8 mouse cellular contexts compared by ENCODE assay signal in the genomic region with DNA sequence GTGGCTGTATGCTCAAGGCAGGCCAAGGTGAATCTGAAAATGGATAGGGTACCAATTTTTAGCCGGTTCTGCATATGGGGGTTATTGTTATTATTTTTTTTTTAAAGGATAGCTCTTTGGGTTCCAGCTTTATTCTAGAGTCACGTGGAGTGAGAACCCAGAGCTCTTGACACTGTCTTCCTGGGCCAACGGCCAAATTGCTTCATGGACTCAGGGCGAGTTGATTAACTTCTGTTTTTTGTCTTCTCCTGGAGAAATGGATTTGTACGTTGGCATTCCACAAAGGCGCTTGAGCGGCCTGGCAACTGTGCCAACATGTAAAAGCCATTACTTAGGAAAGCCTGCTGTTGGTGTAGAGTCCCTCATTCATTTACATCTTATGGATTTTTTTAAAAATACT.
DNase-seq lines count a peak whose midpoint lies in the region; ATAC-seq and TF ChIP-seq lines count a peak whose summit lies in the region.

No protein-coding gene starts in this region.

- H3K4me3 ChIP-seq in heart, embryonic 13.5 days = no peak overlapping the region
- no peak overlapping the region for H3K4me3 ChIP-seq in heart, embryonic 10.5 days
- no peak overlapping the region for H3K4me3 ChIP-seq in MEL (ENCODE audit: control insufficient read depth in 1 of 2, insufficient read depth in 1 of 2, low read depth in 2 of 2, low read length in 2 of 2)
- H3K4me3 ChIP-seq in embryonic facial prominence, embryonic 14.5 days (ENCODE audit: low read depth, low read length) = no peak overlapping the region
- no peak overlapping the region for H3K4me3 ChIP-seq in lung, postnatal 0 days (ENCODE audit: low read depth, low read length)

- no peak for TF ChIP-seq RAD21 in MEL (IDR thresholded peaks at IDR 0.05; ENCODE audit: low read depth, low read length)

- H3K4me2 ChIP-seq in heart, embryonic 13.5 days = no peak overlapping the region
- peak overlapping the region; percentile 91 for H3K4me2 ChIP-seq in embryonic facial prominence, embryonic 14.5 days (ENCODE audit: low read depth, low read length)
- H3K4me2 ChIP-seq in lung, postnatal 0 days (replicated peaks; ENCODE audit: low read depth, low read length) = peak overlapping the region; percentile 94; the same call in 1 of the 2 replicates

- no peak for DNase-seq in heart, embryonic 10.5 days (ENCODE audit: low spot score)
- peak; percentile 66 for DNase-seq in MEL (ENCODE audit: low read depth, low spot score)
- no peak for DNase-seq in embryonic facial prominence, embryonic 14.5 days (ENCODE audit: low spot score)
- peak; percentile 55 for DNase-seq in lung, postnatal 0 days (ENCODE audit: low spot score)
- no peak for DNase-seq in left cerebral cortex, adult 11 months (ENCODE audit: low spot score)
- no peak for DNase-seq in left cerebral cortex, adult 8-10 months (ENCODE audit: low spot score in 2 of 2)
- DNase-seq in cerebellum, postnatal 36 days = no peak

- H3K36me3 ChIP-seq in heart, embryonic 13.5 days = peaks cover 16% of the 10 kb centered on the region
- peaks cover 3% of the 10 kb centered on the region; the same call in 1 of the 2 replicates for H3K36me3 ChIP-seq in heart, embryonic 10.5 days
- H3K36me3 ChIP-seq in MEL (ENCODE audit: control insufficient read depth in 1 of 2, insufficient read depth in 2 of 2, low read length in 2 of 2) = peaks cover 0 to 28% of the 10 kb centered on the region in 2 experiments; a peak in 2 of 4 replicates
- H3K36me3 ChIP-seq in embryonic facial prominence, embryonic 14.5 days (ENCODE audit: control insufficient read depth, insufficient read depth, low read length) = peaks cover 21% of the 10 kb centered on the region; the same call in 1 of the 2 replicates
- H3K36me3 ChIP-seq in lung, postnatal 0 days (ENCODE audit: insufficient read depth, low read length) = no peaks in the 10 kb centered on the region

- ATAC-seq in heart, embryonic 13.5 days (ENCODE audit: extremely low read depth, insufficient number of reproducible peaks, low FRiP score, low TSS enrichment) = no peak
- no peak for ATAC-seq in embryonic facial prominence, embryonic 14.5 days (ENCODE audit: low read depth)
- no peak for ATAC-seq in lung, postnatal 0 days

- TF ChIP-seq EP300 in MEL (IDR thresholded peaks at IDR 0.05; ENCODE audit: low read depth in 1 of 2, low read length in 2 of 2) = no peak
- TF ChIP-seq EP300 in lung, postnatal 0 days (IDR thresholded peaks at IDR 0.05) = no peak

- H3K79me2 ChIP-seq in MEL (ENCODE audit: control insufficient read depth, insufficient read depth, low read length, poor library complexity) = peaks cover 7% of the 10 kb centered on the region; the same call in 1 of the 2 replicates

- 58% methylated on average over 7 of the region's 7 CpGs for WGBS in heart, embryonic 13.5 days
- WGBS in heart, embryonic 10.5 days = 83% methylated on average over 7 of the region's 7 CpGs
- 61% methylated on average over 7 of the region's 7 CpGs for WGBS in embryonic facial prominence, embryonic 14.5 days
- WGBS in lung, postnatal 0 days = 19% methylated on average over 7 of the region's 7 CpGs

- no peaks in the 10 kb centered on the region for H3K9me3 ChIP-seq in heart, embryonic 13.5 days
- H3K9me3 ChIP-seq in heart, embryonic 10.5 days = no peaks in the 10 kb centered on the region
- H3K9me3 ChIP-seq in MEL (replicated peaks; ENCODE audit: insufficient read depth, low read length) = no peaks in the 10 kb centered on the region
- H3K9me3 ChIP-seq in embryonic facial prominence, embryonic 14.5 days (ENCODE audit: control insufficient read depth, low read length) = no peaks in the 10 kb centered on the region
- H3K9me3 ChIP-seq in lung, postnatal 0 days (ENCODE audit: low read length) = no peaks in the 10 kb centered on the region

- TF ChIP-seq CTCF in MEL (IDR thresholded peaks at IDR 0.05 in 2 of 3, conservative IDR thresholded peaks at IDR 0.05 in 1 of 3; ENCODE audit: control insufficient read depth in 1 of 3, insufficient read depth in 1 of 3, low read depth in 2 of 3, low read length in 3 of 3, poor library complexity in 1 of 3, severe bottlenecking in 1 of 3) = no peak
- no peak for TF ChIP-seq CTCF in lung, postnatal 0 days (IDR thresholded peaks at IDR 0.05)

- peak overlapping the region; percentile 56; the same call in 1 of the 2 replicates for H3K9ac ChIP-seq in heart, embryonic 13.5 days
- H3K9ac ChIP-seq in MEL (ENCODE audit: control insufficient read depth, low read depth, low read length, poor library complexity, severe bottlenecking) = no peak overlapping the region
- no peak overlapping the region for H3K9ac ChIP-seq in embryonic facial prominence, embryonic 14.5 days (ENCODE audit: low read depth, low read length)
- no peak overlapping the region for H3K9ac ChIP-seq in lung, postnatal 0 days (replicated peaks; ENCODE audit: low read depth)

- peaks cover 61% of the 10 kb centered on the region for H3K4me1 ChIP-seq in heart, embryonic 13.5 days
- peaks cover 45% of the 10 kb centered on the region for H3K4me1 ChIP-seq in heart, embryonic 10.5 days
- H3K4me1 ChIP-seq in MEL (ENCODE audit: control insufficient read depth in 1 of 2, insufficient read depth in 2 of 2, low read length in 2 of 2) = peaks cover 6 to 28% of the 10 kb centered on the region in 2 experiments
- peaks cover 32% of the 10 kb centered on the region for H3K4me1 ChIP-seq in embryonic facial prominence, embryonic 14.5 days (ENCODE audit: control insufficient read depth, insufficient read depth, low read length)
- peaks cover 13% of the 10 kb centered on the region; the same call in 1 of the 2 replicates for H3K4me1 ChIP-seq in lung, postnatal 0 days (ENCODE audit: insufficient read depth, low read depth, low read length)

- no peak for TF ChIP-seq POLR2A in MEL (IDR thresholded peaks at IDR 0.05; ENCODE audit: control insufficient read depth in 1 of 2, insufficient read depth in 1 of 2, low read depth in 1 of 2, low read length in 2 of 2, poor library complexity in 1 of 2)

- no peaks in the 10 kb centered on the region for H3K27me3 ChIP-seq in heart, embryonic 13.5 days (replicated peaks)
- H3K27me3 ChIP-seq in heart, embryonic 10.5 days (ENCODE audit: insufficient read depth, poor library complexity, severe bottlenecking) = no peaks in the 10 kb centered on the region
- H3K27me3 ChIP-seq in MEL (ENCODE audit: control insufficient read depth in 1 of 2, insufficient read depth in 2 of 2, low read length in 2 of 2) = no peaks in the 10 kb centered on the region
- no peaks in the 10 kb centered on the region for H3K27me3 ChIP-seq in embryonic facial prominence, embryonic 14.5 days (replicated peaks; ENCODE audit: control insufficient read depth, insufficient read depth, low read length)
- H3K27me3 ChIP-seq in lung, postnatal 0 days (replicated peaks; ENCODE audit: insufficient read depth, low read length) = no peaks in the 10 kb centered on the region

- H3K27ac ChIP-seq in heart, embryonic 13.5 days (replicated peaks) = 0 out of 2 replicates have a peak overlapping the region, but pooled peaks have one; percentile 28
- H3K27ac ChIP-seq in heart, embryonic 10.5 days = no peak overlapping the region
- 0 out of 2 replicates have a peak overlapping the region, but pooled peaks have one; percentile 21 for H3K27ac ChIP-seq in MEL (ENCODE audit: control insufficient read depth, low read depth, low read length)
- H3K27ac ChIP-seq in embryonic facial prominence, embryonic 14.5 days (replicated peaks; ENCODE audit: low read depth, low read length) = no peak overlapping the region
- peak overlapping the region; percentile 9 for H3K27ac ChIP-seq in lung, postnatal 0 days (ENCODE audit: low read length)

TF ChIP-seq in MEL, 35 proteins besides CTCF, POLR2A, EP300 and RAD21:
- TF ChIP-seq USF2 (IDR thresholded peaks at IDR 0.05; ENCODE audit: borderline replicate concordance in 1 of 2, insufficient read depth in 1 of 2, low read depth in 1 of 2, low read length in 2 of 2) (0 out of 4 replicates have a peak, but pooled peaks of 1 of the 2 experiments have one; percentile 43), ELF1 (IDR thresholded peaks at IDR 0.05; ENCODE audit: low read depth, low read length) (no peak), KAT2A (conservative IDR thresholded peaks at IDR 0.05; ENCODE audit: low read depth, low read length) (no peak), ETS1 (IDR thresholded peaks at IDR 0.05; ENCODE audit: low read depth, low read length) (peak; percentile 35; the same call in 1 of the 2 replicates), MYC (IDR thresholded peaks at IDR 0.05; ENCODE audit: low read depth, low read length) (peak; percentile 52; the same call in 1 of the 2 replicates), SIN3A (IDR thresholded peaks at IDR 0.05; ENCODE audit: low read length) (peak; percentile 54; the same call in 1 of the 2 replicates), USF1 (IDR thresholded peaks at IDR 0.05; ENCODE audit: low read depth, low read length) (peak; percentile 90), MXI1 (IDR thresholded peaks at IDR 0.05; ENCODE audit: low read depth, low read length) (peak; percentile 91), TBP (IDR thresholded peaks at IDR 0.05; ENCODE audit: low read depth, low read length) (no peak), CHD2 (IDR thresholded peaks at IDR 0.05; ENCODE audit: low read length) (no peak), BHLHE40 (IDR thresholded peaks at IDR 0.05; ENCODE audit: borderline replicate concordance, low read depth, low read length) (peak; percentile 83), MAX (IDR thresholded peaks at IDR 0.05; ENCODE audit: low read length) (peak; percentile 79)

Comparison
In these comparisons a context has a peak if more than half of its experiments do, and no peak if none do; other contexts are left out.
1. H3K27ac ChIP-seq: peak in heart, embryonic 13.5 days (single experiment), MEL (single experiment) and lung, postnatal 0 days (single experiment); none in heart, embryonic 10.5 days (single experiment) and embryonic facial prominence, embryonic 14.5 days (single experiment).
2. DNase-seq: peak in MEL (single experiment) and lung, postnatal 0 days (single experiment); none in heart, embryonic 10.5 days (single experiment), embryonic facial prominence, embryonic 14.5 days (single experiment), left cerebral cortex, adult 11 months (single experiment), left cerebral cortex, adult 8-10 months (0 of 2) and cerebellum, postnatal 36 days (0 of 2).